Mouse (Mus musculus) MEL (cell line): ENCODE results near the gene Il1r2.

Source experiments
- CTCF ChIP-seq, 3 experiments: IDR thresholded peaks in 2 of 3; conservative IDR thresholded peaks in 1 of 3; 2 replicates each; pipeline ENCODE4 v1.5.1; 2011 to 2012; ENCODE audit warnings: low read length in 3 of 3, low read depth in 2 of 3, mild to moderate bottlenecking in 2 of 3, improper control_type of control experiment in 1 of 3, inconsistent platforms in 1 of 3, mixed read lengths in 1 of 3, moderate library complexity in 1 of 3; ENCODE audit not compliant: control insufficient read depth in 1 of 3, insufficient read depth in 1 of 3, poor library complexity in 1 of 3, severe bottlenecking in 1 of 3
- NELFE ChIP-seq: IDR thresholded peaks from 2 replicates; pipeline ENCODE4 v1.6.1; 2011; ENCODE audit warnings: low read depth, low read length, improper control_type of control experiment
- POLR2A ChIP-seq, 2 experiments: IDR thresholded peaks; 2 replicates each; pipeline ENCODE4 v1.6.1; 2011 to 2012; ENCODE audit warnings: low read length in 2 of 2, mild to moderate bottlenecking in 2 of 2, control low read depth in 1 of 2, improper control_type of control experiment in 1 of 2, low read depth in 1 of 2, moderate library complexity in 1 of 2; ENCODE audit not compliant: control insufficient read depth in 1 of 2, insufficient read depth in 1 of 2, poor library complexity in 1 of 2

- TF ChIP-seq POLR2A (IDR thresholded peaks at IDR 0.05; ENCODE audit: control insufficient read depth in 1 of 2, insufficient read depth in 1 of 2, low read depth in 1 of 2, low read length in 2 of 2, poor library complexity in 1 of 2) (no peak), CTCF (IDR thresholded peaks at IDR 0.05 in 2 of 3, conservative IDR thresholded peaks at IDR 0.05 in 1 of 3; ENCODE audit: control insufficient read depth in 1 of 3, insufficient read depth in 1 of 3, low read depth in 2 of 3, low read length in 3 of 3, poor library complexity in 1 of 3, severe bottlenecking in 1 of 3) (no peak), NELFE (no peak)
Measured at GRCm38 (mm10) chr1:40025416-40025815, 48.5 kb upstream of the Il1r2 start.
